Mouse (Mus musculus) lung, embryonic 15.5 days (tissue): ENCODE data around the gene Klra1. TPM values are rescaled to one million over a fixed set of nuclear protein-coding genes. Genes with fewer than 3 reads are reported as not detected.
"Not testable (repeated sequence)": the region's sequence is repeated elsewhere in the genome, so short reads cannot be mapped to it uniquely, and the experiment has no call there.

Experiments used
- ATAC-seq: fragments of 200-750 bp; cut with Nextera tagmentation; 2 replicates; pipeline ENCODE4 v1.8.0; 2017; ENCODE audit warnings: moderate number of reproducible peaks, borderline replicate concordance; ENCODE audit not compliant: low FRiP score, low TSS enrichment; ENCODE audit errors: extremely low read depth
- H3K27ac ChIP-seq: fragments of 300-500 bp; sonication (generic); 2 replicates; pipeline ENCODE4 v1.5.1; 2015; ENCODE audit warnings: moderate library complexity, mild to moderate bottlenecking, inconsistent platforms
- H3K27me3 ChIP-seq: fragments of 300-500 bp; sonication (generic); 2 replicates; pipeline ENCODE4 v1.6.1; 2015; ENCODE audit warnings: inconsistent platforms
- H3K36me3 ChIP-seq: fragments of 300-500 bp; sonication (generic); 2 replicates; pipeline ENCODE4 v1.6.1; 2015; ENCODE audit warnings: inconsistent platforms
- H3K4me1 ChIP-seq: fragments of 300-500 bp; sonication (generic); 2 replicates; pipeline ENCODE4 v1.6.1; 2015; ENCODE audit warnings: inconsistent platforms
- H3K4me2 ChIP-seq: fragments of 300-500 bp; sonication (generic); 2 replicates; pipeline ENCODE4 v1.6.1; 2015; ENCODE audit warnings: inconsistent platforms, mild to moderate bottlenecking, moderate library complexity
- H3K4me3 ChIP-seq: fragments of 300-500 bp; sonication (generic); 2 replicates; pipeline ENCODE4 v1.5.1; 2015; ENCODE audit warnings: mild to moderate bottlenecking, inconsistent platforms
- H3K9ac ChIP-seq: fragments of 300-500 bp; sonication (generic); 2 replicates; pipeline ENCODE4 v1.6.1; 2015; ENCODE audit warnings: inconsistent platforms
- H3K9me3 ChIP-seq: fragments of 300-500 bp; sonication (generic); 2 replicates; pipeline ENCODE4 v1.6.1; 2016; ENCODE audit warnings: inconsistent platforms
- WGBS: fragments of 180-500 bp; shearing (Covaris S2); methylation state at CpG from one replicate; pipeline ENCODE4 v1.1.7; 2015; 5-methylcytosine and 5-hydroxymethylcytosine counted together
- polyA plus RNA-seq: library from polyadenylated mRNA; unstranded; fragments of >200 nt; fragmentation: Nextera tagmentation; extraction: Ambion mirVana; gene quantifications from 2 replicates; pipeline ENCODE4 v1.2.1, GENCODE M21; 2015

Gene Klra1
- not detected in 2 replicates for polyA plus RNA-seq

DNA sequence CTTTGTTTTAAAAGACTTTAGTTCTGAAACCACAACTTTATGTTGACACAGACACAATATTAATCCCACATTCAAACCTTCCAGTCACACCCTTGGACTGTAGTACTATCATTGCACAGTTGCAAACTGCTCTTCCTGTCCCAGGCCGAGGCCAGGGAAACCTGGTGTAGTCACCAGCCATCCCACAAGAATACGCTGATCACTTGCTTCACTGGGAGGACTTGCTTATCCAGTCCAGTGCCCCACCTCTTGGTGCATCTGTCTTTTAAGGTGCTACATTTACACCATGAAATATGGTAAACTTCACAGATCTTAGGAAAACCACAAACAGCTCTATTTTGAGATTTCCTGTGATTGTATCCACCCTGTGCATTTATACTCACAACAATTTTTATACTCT, at the start of gene Klra1:
Gene Klra1, minus strand, starts transcription at position 125 of the 400 bp plus-strand sequence.
- no peaks in the 10 kb centered on the region for H3K4me1 ChIP-seq
- no peaks in the 10 kb centered on the region for H3K36me3 ChIP-seq
- no peak within 1 kb of the TSS for H3K27ac ChIP-seq
- no peak within 1 kb of the TSS for H3K4me2 ChIP-seq
- ATAC-seq, result no peak
- H3K4me3 ChIP-seq, result no peak within 1 kb of the TSS
- no peak within 1 kb of the TSS for H3K9ac ChIP-seq
- H3K9me3 ChIP-seq, result peaks cover 4% of the 10 kb centered on the region; the same call in 1 of the 2 replicates
- no peaks in the 10 kb centered on the region for H3K27me3 ChIP-seq
- 76% methylated on average over 2 of the region's 2 CpGs for WGBS

DNA sequence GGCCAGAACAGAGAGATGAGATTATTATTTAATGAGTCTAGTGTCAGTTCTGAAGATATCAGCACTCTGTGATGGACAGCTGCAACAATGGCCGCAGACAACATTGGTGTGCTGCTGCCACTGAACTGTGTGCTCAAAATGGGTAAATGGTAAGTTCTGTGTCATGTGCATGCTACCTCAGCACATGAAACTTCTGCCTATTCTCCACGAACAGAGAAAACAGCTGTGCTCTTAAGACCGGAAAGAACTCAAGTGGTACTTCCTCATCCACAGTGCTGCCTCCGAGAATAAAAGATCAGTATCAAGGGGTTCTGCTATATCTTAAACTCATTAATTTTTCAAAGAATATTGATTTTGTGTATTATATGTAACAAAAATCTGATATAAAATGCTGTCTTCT, 42.8 kb upstream of the Klra1 start:
- H3K4me1 ChIP-seq, result no peaks in the 10 kb centered on the region
- WGBS, result 81% methylated on average over 4 of the region's 4 CpGs
- H3K9ac ChIP-seq, result no peak overlapping the region
- H3K27ac ChIP-seq, result no peak overlapping the region
- no peak overlapping the region for H3K4me2 ChIP-seq
- no peak for ATAC-seq
- no peaks in the 10 kb centered on the region for H3K27me3 ChIP-seq
- no peaks in the 10 kb centered on the region for H3K9me3 ChIP-seq
- H3K36me3 ChIP-seq, result no peaks in the 10 kb centered on the region
- no peak overlapping the region for H3K4me3 ChIP-seq

GRCm38 (mm10) chr6:130419158-130419557, 32.5 kb upstream of the Klra1 start:
- no peak overlapping the region for H3K27ac ChIP-seq

GRCm38 (mm10) chr6:130404882-130405281, 18.2 kb upstream of the Klra1 start:
- no peaks in the 10 kb centered on the region for H3K36me3 ChIP-seq
- H3K4me2 ChIP-seq, result no peak overlapping the region
- H3K27ac ChIP-seq, result no peak overlapping the region
- no peak overlapping the region for H3K4me3 ChIP-seq
- H3K4me1 ChIP-seq, result no peaks in the 10 kb centered on the region
- H3K9ac ChIP-seq, result no peak overlapping the region
- ATAC-seq, result no peak
- WGBS, result 67% methylated on average over 1 of the region's 1 CpGs
- H3K27me3 ChIP-seq, result no peaks in the 10 kb centered on the region
- no peaks in the 10 kb centered on the region for H3K9me3 ChIP-seq

More at GRCm38 (mm10) chr6:130419158-130419557, 32.5 kb upstream of the Klra1 start:
- H3K27me3 ChIP-seq, result no peaks in the 10 kb centered on the region
- no peaks in the 10 kb centered on the region for H3K4me1 ChIP-seq
- H3K9ac ChIP-seq, result no peak overlapping the region
- no peaks in the 10 kb centered on the region for H3K36me3 ChIP-seq
- no peak overlapping the region for H3K4me2 ChIP-seq
- no peak overlapping the region for H3K4me3 ChIP-seq
- 92% methylated on average over 2 of the region's 2 CpGs for WGBS
- H3K9me3 ChIP-seq, result no peaks in the 10 kb centered on the region; the same call in 1 of the 2 replicates
- ATAC-seq, result no peak

DNA sequence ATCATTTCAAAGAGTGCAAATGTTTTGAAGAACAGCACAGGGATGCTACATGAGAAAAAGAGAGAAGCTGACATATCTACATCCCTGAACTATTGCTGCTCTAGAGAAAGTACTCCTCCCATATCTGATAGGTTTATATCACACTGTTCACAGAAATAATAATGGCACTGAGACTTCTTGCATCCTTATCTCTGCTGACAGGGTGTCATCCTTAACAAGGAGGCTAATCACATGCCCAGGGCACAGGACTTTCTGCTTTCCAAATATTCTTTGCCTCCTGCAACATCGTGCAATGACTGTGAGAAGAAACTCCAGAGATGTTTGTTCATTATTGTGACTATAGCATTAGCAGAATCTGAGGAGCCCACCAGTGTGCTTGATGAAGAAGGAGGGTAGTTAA, 871 bp downstream of the Klra1 start:
- WGBS, result 58% methylated on average over 1 of the region's 1 CpGs
- peaks cover 4% of the 10 kb centered on the region; the same call in 1 of the 2 replicates for H3K9me3 ChIP-seq
- H3K9ac ChIP-seq, result no peak overlapping the region
- ATAC-seq, result no peak
- no peak overlapping the region for H3K4me3 ChIP-seq
- H3K27me3 ChIP-seq, result no peaks in the 10 kb centered on the region
- no peak overlapping the region for H3K4me2 ChIP-seq
- no peaks in the 10 kb centered on the region for H3K4me1 ChIP-seq
- no peak overlapping the region for H3K27ac ChIP-seq
- H3K36me3 ChIP-seq, result no peaks in the 10 kb centered on the region

GRCm38 (mm10) chr6:130382375-130382774, 4.3 kb downstream of the Klra1 start:
- 63% methylated on average over 4 of the region's 4 CpGs for WGBS
- no peak for ATAC-seq
- no peaks in the 10 kb centered on the region for H3K36me3 ChIP-seq
- H3K27me3 ChIP-seq, result no peaks in the 10 kb centered on the region
- no peak overlapping the region for H3K9ac ChIP-seq
- H3K27ac ChIP-seq, result no peak overlapping the region
- no peak overlapping the region for H3K4me3 ChIP-seq
- no peaks in the 10 kb centered on the region for H3K4me1 ChIP-seq
- no peak overlapping the region for H3K4me2 ChIP-seq
- peaks cover 7% of the 10 kb centered on the region; the same call in 1 of the 2 replicates for H3K9me3 ChIP-seq

DNA sequence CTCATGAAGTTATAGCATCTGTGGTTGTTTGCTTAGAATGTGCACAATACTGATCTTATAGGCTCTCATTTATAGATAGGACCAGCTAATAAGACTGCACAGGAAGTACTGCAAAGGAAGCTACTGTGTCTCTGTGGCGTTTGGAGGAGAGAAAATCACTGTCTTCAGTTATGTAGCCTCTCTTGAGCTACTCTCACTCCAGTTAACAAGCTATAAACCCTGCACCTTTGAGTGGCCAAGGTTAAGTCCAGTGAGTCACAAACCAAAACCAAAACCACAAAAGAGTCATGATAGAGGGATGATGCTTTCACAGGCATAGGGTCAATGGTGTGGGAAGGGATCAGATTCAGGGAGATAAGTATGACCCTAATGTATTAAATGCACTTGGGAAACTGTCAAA, 41.3 kb downstream of the Klra1 start:
- not testable (repeated sequence) for H3K4me1 ChIP-seq, H3K4me3 ChIP-seq, H3K9me3 ChIP-seq, ATAC-seq, H3K4me2 ChIP-seq, H3K36me3 ChIP-seq, H3K27ac ChIP-seq, H3K9ac ChIP-seq, H3K27me3 ChIP-seq
- WGBS, result 12% methylated on average over 1 of the region's 1 CpGs

GRCm38 (mm10) chr6:130341973-130342372, 44.7 kb downstream of the Klra1 start:
- not testable (repeated sequence) for H3K36me3 ChIP-seq, H3K4me3 ChIP-seq, H3K27ac ChIP-seq, ATAC-seq, H3K4me1 ChIP-seq, H3K9ac ChIP-seq, H3K9me3 ChIP-seq, H3K4me2 ChIP-seq, H3K27me3 ChIP-seq
- 82% methylated on average over 2 of the region's 2 CpGs for WGBS

DNA sequence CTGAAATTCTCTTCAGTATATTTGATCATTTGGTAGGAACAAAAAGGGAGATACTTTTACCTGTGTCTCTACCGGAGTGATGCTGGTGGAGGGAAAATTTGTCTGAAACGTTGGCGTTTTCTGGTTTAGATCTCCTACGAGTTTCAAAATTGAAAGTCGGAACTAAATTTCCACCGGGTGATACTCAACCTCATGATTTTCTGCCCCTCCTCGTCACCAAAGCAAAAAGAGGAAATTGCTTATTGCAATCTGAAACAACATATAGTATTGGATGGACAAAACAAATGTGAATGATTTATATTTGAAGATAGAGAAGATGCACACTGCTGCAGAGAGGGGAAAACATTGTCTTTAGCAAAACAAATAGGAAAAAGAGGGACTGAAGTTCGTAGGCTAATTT, 49.3 kb downstream of the Klra1 start, which contains the start of gene Klra3:
Gene Klra3, minus strand, starts transcription at position 164 of the 400 bp plus-strand sequence.
- WGBS, result 83% methylated on average over 8 of the region's 8 CpGs
- no peak for ATAC-seq
- Histone ChIP-seq H3K27me3 (no peaks in the 10 kb centered on the region), H3K27ac (no peak within 1 kb of the TSS), H3K36me3 (no peaks in the 10 kb centered on the region), H3K9me3 (no peaks in the 10 kb centered on the region), H3K4me1 (no peaks in the 10 kb centered on the region), H3K9ac (no peak within 1 kb of the TSS), H3K4me2 (no peak within 1 kb of the TSS), H3K4me3 (no peak within 1 kb of the TSS)

Other genes with a start within 250 kb of the Klra1 start
- gene Klra9, start 193.8 kb downstream of the Klra1 start, polyA plus RNA-seq, result not detected in 2 replicates
- gene Klra7, start 153.6 kb downstream of the Klra1 start, polyA plus RNA-seq, result not detected in 2 replicates
- gene Klra10, start 104.9 kb downstream of the Klra1 start, polyA plus RNA-seq, result not detected in 2 replicates
- gene Klra3, start 49.3 kb downstream of the Klra1 start, polyA plus RNA-seq, result not detected in 2 replicates